Mouse (Mus musculus): Measurements from ENCODE around the gene Slc5a4a. TPM values are rescaled to one million over a fixed set of nuclear protein-coding genes. Genes with fewer than 3 reads are reported as not detected.

Gene Slc5a4a
- not detected for total RNA-seq (2021)
- not detected in 2 replicates for polyA plus RNA-seq (2012; rRNA removed)
- long read RNA-seq, partial matches to known transcripts = 0 of 1 reads
- long read RNA-seq, other reads (novel, unspliced or antisense) = 1 of 1 reads

- no peak for DNase-seq
Observed at GRCm38 (mm10) chr10:76147278-76147677, at the start of gene Slc5a4a. Gene Slc5a4a (plus strand): TSS chr10:76147451.

DNA sequence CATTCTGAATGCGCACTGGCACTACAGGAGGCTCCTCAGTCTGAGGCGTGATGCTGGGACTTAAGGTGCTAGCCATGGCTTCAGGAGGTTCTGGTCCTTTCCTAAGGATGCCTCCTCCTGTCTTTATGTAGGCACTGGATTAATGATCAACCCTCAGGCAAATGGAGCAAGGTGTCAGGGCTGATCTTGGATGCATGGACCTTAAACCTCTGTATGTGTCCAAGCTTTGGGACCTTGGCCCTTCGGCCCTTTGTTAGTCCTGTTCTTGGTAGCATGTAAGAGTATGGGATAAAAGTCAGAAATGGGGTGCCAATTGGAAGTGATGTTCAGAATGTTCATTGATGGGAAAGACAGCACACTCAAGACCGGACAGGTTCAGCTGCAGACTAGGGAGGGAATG is 36.4 kb upstream of the Slc5a4a start, which contains the start of gene Slc5a4b:
TSS of gene Slc5a4b (minus strand) at position 101 of the 400 bp plus-strand sequence.
- no peak for DNase-seq

- DNase-seq = peak; percentile 76
Observed at GRCm38 (mm10) chr10:76117966-76118365, 29.3 kb upstream of the Slc5a4a start.

DNA sequence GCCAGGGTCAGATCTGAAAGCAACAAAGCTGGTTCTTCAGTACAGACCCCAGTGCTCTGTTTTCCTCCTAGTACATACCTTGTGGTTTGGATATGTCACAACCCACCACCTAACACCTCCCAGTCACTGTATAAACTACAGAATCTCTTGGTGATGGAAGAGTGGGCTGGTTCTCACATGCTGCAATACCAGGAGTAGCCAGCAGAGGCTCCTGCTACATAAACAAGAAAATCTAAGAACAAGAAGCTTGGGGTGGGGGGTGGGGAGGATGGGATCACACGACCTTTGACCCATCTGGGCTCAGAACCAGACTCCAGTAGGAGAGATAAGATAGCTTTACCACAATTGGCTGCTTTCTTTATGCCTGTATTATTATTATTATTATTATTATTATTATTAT is 28.5 kb upstream of the Slc5a4a start:
- DNase-seq = no peak

DNA sequence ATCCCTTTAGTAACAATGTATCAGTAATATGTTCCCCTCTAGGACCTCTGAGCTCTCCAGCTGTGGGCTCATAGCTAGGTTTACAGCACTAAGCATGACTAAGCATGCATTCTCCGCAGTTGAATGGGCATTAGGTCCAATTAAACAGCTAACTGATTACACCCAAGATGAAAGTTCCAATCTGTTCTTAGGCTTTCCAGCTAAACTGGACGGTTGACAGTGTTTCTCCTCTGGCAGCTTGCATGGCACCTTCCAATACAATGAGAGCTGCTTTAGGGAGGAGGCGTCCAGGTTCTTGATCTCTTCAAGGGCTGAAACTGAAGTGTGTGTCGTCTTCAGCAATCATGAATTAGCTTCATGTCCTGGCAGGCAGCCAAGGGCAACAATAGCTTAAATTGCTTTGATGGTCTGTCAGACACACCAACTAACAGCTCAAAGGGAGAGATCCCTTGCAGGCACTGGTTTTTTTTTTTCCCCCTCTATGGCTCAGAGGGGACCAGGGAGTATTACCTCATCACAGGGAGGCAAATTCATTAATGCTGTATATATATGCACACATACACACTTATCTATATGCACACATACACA is 27.0 kb upstream of the Slc5a4a start:
- DNase-seq = no peak

- DNase-seq = no peak
Observed at GRCm38 (mm10) chr10:76121495-76121894, 25.8 kb upstream of the Slc5a4a start.

GRCm38 (mm10) chr10:76132506-76132905 is 14.7 kb upstream of the Slc5a4a start:
- DNase-seq = no peak

DNA sequence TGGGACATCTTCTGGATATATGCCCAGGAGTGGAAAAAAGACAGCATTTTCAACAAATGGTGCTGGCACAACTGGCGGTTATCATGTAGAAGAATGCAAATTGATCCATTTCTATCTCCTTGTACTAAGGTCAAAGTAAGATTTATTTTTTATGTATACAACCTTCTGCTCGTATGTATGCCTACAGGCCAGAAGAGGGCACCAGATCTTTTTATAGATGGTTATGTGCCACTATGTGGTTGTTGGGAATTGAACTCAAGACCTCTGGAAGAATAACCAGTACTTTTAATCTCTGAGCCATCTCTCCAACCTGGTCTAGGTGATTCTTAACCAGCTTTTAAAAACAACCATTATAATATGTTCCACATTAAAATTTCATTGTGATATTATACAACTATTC is 10.9 kb upstream of the Slc5a4a start:
- DNase-seq = no peak

DNA sequence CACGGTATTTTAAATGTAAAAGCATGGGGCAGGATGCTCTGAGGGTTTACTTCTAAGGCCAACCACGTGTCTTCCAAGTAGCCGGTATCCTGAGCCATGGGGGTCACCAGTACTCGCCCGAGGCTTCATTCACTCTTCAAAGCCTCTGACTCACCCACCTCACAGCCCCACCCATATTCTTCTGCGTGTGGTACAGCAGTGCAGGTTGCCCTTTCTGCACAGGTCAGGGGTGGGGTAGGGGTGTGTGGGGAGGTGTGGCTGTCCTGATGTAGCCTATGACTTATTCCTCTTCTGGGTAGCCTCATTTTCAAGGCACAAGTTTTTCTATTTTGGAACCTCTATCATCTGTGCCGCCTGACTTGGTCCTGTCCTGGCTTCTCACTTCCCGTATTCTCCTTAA is 405 bp upstream of the Slc5a4a start:
- DNase-seq = no peak

- DNase-seq = no peak
Observed at GRCm38 (mm10) chr10:76155911-76156310, 8.7 kb downstream of the Slc5a4a start.

DNA sequence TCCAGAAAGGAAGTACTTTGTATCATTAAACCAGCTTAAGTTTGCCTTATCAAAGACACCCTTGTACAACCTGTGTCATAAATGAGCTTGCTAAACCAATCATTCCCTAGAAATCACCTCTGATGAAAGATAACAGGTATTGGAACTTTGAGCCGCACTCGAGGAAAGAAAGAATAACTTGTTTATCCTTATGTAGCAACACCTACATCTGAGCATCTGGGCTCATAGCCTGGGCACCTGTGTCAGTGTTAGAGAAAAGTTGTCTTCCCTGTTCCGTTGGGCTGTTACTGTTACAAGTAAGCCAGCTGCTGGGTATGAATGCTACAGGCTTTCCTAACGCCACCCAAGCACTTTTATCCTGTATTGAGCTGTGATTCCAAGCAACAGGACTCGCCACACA is 10.3 kb downstream of the Slc5a4a start:
- DNase-seq = no peak

GRCm38 (mm10) chr10:76158009-76158408 is 10.8 kb downstream of the Slc5a4a start:
- no peak for DNase-seq

DNA sequence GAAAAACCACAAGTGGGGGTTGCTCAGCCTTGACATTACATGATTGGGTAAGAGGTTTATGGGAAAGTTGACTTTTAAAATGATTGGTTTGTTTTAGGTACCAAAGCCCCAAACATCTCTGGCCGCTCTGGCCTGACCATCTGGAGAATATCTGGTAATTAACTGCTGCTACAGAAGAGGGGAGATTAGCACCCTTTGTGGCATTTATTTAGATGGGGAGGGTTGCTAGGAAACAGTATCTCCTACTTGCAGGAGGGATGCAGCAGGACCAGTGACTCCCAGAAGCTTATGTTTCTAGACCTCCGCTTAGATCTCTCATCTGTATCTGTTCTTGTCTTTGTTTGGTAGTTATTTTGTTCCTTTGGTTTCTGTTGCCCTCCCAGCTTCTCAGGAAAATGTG is 27.6 kb downstream of the Slc5a4a start:
- DNase-seq = peak; percentile 2

GRCm38 (mm10) chr10:76185216-76185615 is 38.0 kb downstream of the Slc5a4a start:
- DNase-seq = no peak

DNA sequence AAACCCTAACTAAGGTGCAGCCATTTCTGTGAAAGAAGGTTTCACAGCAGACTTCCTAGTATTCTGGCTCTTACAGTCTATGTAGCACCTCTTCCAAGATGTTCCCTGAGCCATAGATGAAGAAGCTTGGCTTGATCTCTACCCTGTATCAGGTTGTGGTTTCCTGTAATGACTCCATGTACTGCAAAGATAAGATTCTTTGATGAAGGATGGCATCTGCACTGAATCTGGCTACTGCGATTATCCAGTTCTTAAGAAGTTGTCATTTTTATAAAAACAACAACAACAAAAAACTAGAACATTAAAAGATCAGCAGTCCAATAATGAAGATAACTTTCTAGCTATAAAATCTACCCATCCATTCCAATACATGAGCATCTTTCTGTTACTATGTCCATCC is 40.8 kb downstream of the Slc5a4a start:
- DNase-seq = no peak

GRCm38 (mm10) chr10:76201416-76201815 is 54.2 kb downstream of the Slc5a4a start:
- no peak for DNase-seq

- DNase-seq = peak; percentile 53
Observed at GRCm38 (mm10) chr10:76201978-76202377, 54.7 kb downstream of the Slc5a4a start.

- DNase-seq = peak; percentile 17
Observed at GRCm38 (mm10) chr10:76203798-76204283, 56.6 kb downstream of the Slc5a4a start.

GRCm38 (mm10) chr10:76207262-76207796 is 60.1 kb downstream of the Slc5a4a start:
- DNase-seq = no peak

GRCm38 (mm10) chr10:76209241-76209640 is 62.0 kb downstream of the Slc5a4a start:
- no peak for DNase-seq

GRCm38 (mm10) chr10:76210806-76211205 is 63.6 kb downstream of the Slc5a4a start:
- no peak for DNase-seq

DNA sequence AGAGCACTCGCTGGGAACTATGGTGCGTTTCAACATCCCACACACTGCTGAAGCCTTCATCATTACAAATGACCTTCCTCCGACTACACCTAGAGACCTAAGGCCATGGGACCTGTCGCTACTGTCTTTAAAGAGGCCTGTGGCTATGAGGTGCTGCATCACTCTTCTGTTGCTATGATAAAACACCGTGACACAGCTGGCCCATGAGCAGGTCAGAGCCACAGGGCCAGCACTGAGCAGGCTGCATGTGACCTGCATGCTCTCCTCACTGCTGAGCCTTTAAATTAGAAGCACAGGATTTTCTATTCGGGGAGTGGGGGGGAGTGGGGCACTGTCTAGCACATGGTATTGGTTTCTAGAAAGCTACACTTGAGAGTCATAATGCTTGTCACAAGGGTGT is 64.9 kb downstream of the Slc5a4a start:
- DNase-seq = no peak

DNA sequence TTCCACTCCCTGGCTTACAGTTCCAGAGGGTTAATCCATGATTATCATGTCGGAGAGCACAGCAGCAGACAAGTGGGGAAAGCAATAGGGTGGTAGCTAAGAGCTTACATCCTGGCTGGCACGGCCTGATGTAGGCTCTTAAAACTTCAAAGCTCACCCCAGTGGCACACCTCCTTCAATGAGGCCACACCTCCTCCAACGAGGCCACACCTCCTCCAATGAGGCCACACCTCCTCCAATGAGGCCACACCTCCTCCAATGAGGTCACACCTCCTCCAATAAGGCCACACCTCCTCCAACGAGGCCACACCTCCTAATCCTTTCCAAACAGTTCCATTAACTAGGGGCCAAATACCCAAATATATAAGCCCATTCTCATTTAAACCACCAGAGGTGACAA is 66.9 kb downstream of the Slc5a4a start:
- no peak for DNase-seq

DNA sequence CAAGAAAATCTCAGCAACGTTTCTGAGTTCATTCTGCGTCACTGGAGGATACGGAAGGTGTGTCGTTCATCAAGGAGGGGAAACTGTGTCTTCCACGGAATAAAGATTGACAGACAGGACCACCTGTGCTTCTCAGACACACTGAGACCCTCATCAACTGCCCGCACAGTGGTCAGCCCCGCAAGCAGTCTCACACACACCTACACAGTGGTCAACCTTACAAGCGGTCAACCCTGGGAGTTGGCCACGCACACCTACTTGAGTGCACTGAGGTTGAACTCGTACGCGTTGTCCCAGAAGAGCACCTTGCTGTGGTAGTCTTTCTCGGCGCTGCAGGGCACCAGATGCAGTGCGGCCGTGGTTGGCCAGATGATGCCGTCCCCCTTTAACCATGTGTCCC is 69.8 kb downstream of the Slc5a4a start:
- no peak for DNase-seq
